Mouse (Mus musculus) intestine, embryonic 16.5 days (tissue): ENCODE results near the gene Gm20388. TPM values are rescaled to one million over a fixed set of nuclear protein-coding genes. Genes with fewer than 3 reads are reported as not detected.
"Not testable (repeated sequence)": the region's sequence is repeated elsewhere in the genome, so short reads cannot be mapped to it uniquely, and the experiment has no call there.

Experiments
- ATAC-seq: fragments of 200-750 bp; cut with Nextera tagmentation; 2 replicates; pipeline ENCODE4 v1.8.0; 2017; ENCODE audit warnings: moderate TSS enrichment, moderate library complexity
- H3K27ac ChIP-seq: fragments of 300-500 bp; sonication (generic); 2 replicates; pipeline ENCODE4 v1.5.1; 2014; ENCODE audit warnings: mild to moderate bottlenecking, low read length
- H3K27me3 ChIP-seq: fragments of 300-500 bp; sonication (generic); replicated peaks from 2 replicates; pipeline ENCODE4 v1.6.1; 2014; ENCODE audit warnings: low read length, control low read depth, mixed read lengths; ENCODE audit not compliant: control insufficient read depth, insufficient read depth
- H3K36me3 ChIP-seq: fragments of 300-500 bp; sonication (generic); 2 replicates; pipeline ENCODE4 v1.6.1; 2014; ENCODE audit warnings: low read length, control low read depth; ENCODE audit not compliant: control insufficient read depth, insufficient read depth
- H3K4me1 ChIP-seq: fragments of 300-500 bp; sonication (generic); 2 replicates; pipeline ENCODE4 v1.6.1; 2014; ENCODE audit warnings: low read length, control low read depth, mixed read lengths; ENCODE audit not compliant: control insufficient read depth, insufficient read depth
- H3K4me2 ChIP-seq: fragments of 300-500 bp; sonication (generic); 2 replicates; pipeline ENCODE4 v1.6.1; 2014; ENCODE audit warnings: low read depth, low read length, control low read depth
- H3K4me3 ChIP-seq: fragments of 300-500 bp; sonication (generic); 2 replicates; pipeline ENCODE4 v1.5.1; 2014; ENCODE audit warnings: mild to moderate bottlenecking, low read length
- H3K9ac ChIP-seq: fragments of 300-500 bp; sonication (generic); 2 replicates; pipeline ENCODE4 v1.6.1; 2014; ENCODE audit warnings: low read depth, low read length
- H3K9me3 ChIP-seq: fragments of 300-500 bp; sonication (generic); 2 replicates; pipeline ENCODE4 v1.6.1; 2016; ENCODE audit warnings: low read length, control low read depth; ENCODE audit not compliant: control insufficient read depth
- WGBS: fragments of 180-500 bp; shearing (Covaris S2); extraction: QIAGEN DNeasy Blood & Tissue Kit; methylation state at CpG from one replicate; pipeline ENCODE4 v1.1.7; 2014; 5-methylcytosine and 5-hydroxymethylcytosine counted together
- polyA plus RNA-seq: library from polyadenylated mRNA; unstranded; fragments of >200 nt; fragmentation: Nextera tagmentation; extraction: Ambion mirVana; gene quantifications from 2 replicates; pipeline ENCODE4 v1.2.1, GENCODE M21; 2015

The Gm20388 gene
- polyA plus RNA-seq, 1 experiment from 2014 or later = 5.8 TPM

DNA sequence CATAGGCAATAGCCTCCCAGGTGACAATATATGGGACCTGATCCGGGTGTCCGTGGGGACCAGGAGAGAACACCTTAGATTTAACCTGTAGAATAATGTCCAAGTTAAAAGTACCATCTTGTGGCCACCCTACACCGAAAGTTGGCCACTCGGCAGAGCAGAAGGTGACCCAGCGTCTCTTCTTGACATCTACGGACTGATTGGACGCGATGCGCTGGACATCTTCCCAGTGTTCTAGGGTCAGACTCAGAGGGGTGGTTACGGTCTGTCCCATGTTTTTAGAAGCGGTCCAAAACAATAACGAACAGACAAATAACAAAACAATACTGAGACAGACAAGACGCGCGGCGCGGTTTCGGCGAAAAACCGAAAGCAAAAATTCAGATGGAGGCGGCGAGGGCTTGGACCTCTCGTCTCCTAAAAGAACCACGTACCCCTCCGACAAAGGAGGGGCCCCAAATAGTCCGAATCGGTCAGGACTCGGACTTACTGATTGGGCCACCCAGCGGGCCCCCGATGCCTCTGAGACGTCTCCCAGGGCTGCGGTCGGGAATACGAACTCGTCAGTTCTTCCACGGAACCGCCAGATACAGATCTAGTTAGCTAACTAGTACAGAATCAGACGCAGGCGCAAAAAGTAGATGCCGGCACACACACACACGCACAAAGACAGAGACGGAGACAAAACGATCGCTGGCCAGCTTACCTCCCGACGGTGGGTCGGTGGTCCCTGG lies 3522.8 kb downstream of the Gm20388 start:
- H3K27me3 ChIP-seq, ATAC-seq, H3K4me2 ChIP-seq, H3K4me1 ChIP-seq, H3K4me3 ChIP-seq, H3K36me3 ChIP-seq, H3K9ac ChIP-seq, H3K27ac ChIP-seq: not testable (repeated sequence)
- H3K9me3 ChIP-seq = peaks cover 21% of the 10 kb centered on the region
- 97% methylated on average over 46 of the region's 47 CpGs for WGBS

DNA sequence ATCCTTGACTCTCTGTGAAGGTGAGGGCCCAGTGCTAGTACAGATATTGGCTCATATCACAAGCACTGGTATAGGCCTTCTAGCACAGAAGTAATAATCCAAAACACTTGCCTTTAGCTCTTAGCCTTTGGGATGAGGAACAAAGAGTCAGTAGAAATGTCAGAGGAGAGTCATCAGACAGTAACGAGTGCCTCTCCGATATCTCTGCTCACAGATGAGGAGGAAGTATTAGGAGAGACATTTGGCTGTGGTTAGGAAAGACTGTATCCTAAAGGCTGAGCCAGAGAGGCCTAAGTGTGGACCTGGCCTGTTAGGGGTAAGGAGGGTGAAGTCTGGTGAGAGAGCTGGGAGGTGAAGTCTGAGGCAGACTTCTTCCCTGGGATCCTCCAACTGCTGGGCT lies 3531.1 kb downstream of the Gm20388 start:
- Histone ChIP-seq H3K36me3 (no peaks in the 10 kb centered on the region), H3K9ac (no peak overlapping the region), H3K9me3 (no peaks in the 10 kb centered on the region), H3K27me3 (no peaks in the 10 kb centered on the region), H3K4me3 (no peak overlapping the region), H3K27ac (no peak overlapping the region), H3K4me1 (peaks cover 9% of the 10 kb centered on the region), H3K4me2 (no peak overlapping the region)
- 85% methylated on average over 2 of the region's 2 CpGs for WGBS
- ATAC-seq = no peak

DNA sequence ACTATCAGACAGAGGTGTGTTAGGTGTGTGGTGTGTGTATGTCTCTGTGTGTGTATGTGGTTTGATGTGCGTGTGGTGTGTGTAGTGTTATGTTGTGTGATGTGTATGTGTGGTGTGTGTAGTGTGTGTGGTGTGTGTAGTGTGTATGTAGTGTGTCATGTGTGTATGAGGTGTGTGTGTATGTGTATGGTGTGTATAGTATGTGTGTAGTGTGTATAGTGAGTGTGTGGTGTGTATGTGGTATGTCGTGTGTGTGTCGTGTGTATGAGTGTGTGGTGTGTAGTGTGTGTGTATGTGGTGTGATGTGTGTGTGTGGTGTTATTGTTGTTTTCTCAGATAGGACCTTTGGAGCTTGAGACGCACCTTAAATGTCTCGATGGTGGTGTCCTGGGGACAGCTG lies 3531.7 kb downstream of the Gm20388 start:
- peak overlapping the region; percentile 72; the same call in 1 of the 2 replicates for H3K4me3 ChIP-seq
- no peak overlapping the region for H3K27ac ChIP-seq
- H3K27me3 ChIP-seq = no peaks in the 10 kb centered on the region
- peak; percentile 9 for ATAC-seq
- H3K4me1 ChIP-seq = peaks cover 9% of the 10 kb centered on the region
- H3K36me3 ChIP-seq = no peaks in the 10 kb centered on the region
- no peak overlapping the region for H3K9ac ChIP-seq
- 0 out of 2 replicates have a peak overlapping the region, but pooled peaks have one; percentile 57 for H3K4me2 ChIP-seq
- WGBS = 92% methylated on average over 5 of the region's 5 CpGs
- no peaks in the 10 kb centered on the region for H3K9me3 ChIP-seq

DNA sequence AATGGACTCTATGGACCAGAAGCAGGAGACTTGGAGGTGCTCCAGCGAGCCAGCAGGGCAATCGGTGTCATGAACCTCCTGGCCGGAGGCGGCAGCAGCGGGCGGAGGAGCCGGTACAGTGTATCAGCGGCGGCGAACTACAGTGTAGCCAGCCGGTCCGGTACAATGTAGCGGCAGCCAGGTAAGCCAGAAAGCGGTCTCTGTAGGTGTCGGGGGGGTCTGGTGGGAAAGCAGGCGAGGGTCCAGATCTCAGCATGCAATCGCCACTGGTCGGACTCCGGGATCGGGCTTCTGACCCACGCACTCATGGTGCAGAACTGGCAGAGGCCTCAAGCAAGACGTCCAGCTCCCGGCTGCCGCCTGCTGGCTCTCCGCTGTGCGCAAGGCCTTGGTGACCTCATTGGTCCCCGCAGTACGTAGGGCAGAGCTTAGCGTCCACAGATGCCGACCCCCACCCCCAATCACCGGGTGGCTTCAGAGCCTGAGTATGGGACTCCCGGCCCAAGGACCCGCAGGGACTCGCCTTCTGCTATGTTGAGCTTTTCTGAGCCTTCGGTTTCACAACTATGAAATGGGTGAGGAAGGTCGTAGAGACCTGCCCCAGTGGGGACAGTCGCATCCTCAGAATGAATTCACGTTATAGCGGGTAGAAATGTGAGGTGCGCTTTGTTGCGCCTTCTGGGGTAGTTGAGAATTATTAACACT lies 3532.4 kb downstream of the Gm20388 start:
- Histone ChIP-seq H3K9me3 (no peaks in the 10 kb centered on the region), H3K36me3 (no peaks in the 10 kb centered on the region), H3K4me1 (peaks cover 9% of the 10 kb centered on the region), H3K27ac (0 out of 2 replicates have a peak overlapping the region, but pooled peaks have one; percentile 53), H3K27me3 (no peaks in the 10 kb centered on the region), H3K9ac (peak overlapping the region; percentile 90), H3K4me2 (peak overlapping the region; percentile 57), H3K4me3 (peak overlapping the region; percentile 72)
- under 1% methylated on average over 41 of the region's 41 CpGs for WGBS
- ATAC-seq = peak; percentile 97

DNA sequence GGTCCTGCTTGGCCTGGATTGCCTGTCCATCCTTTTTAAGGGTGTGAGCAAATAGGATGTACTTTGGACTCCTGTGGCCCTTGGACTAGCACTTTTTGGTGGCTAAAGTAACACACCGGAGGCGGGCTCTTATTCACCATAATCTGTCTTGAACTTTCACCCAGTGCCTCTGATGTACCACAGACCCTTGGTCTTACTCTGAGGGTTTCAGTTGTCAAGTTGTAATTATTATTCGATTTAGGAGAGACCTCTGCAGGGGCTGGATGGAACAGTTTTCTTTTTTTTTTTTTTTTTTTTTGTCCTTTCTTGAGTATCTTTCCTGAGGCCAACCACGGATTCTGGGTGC lies 3532.9 kb downstream of the Gm20388 start:
- Histone ChIP-seq H3K4me2 (peak overlapping the region; percentile 57), H3K27ac (no peak overlapping the region), H3K9ac (peak overlapping the region; percentile 90), H3K4me1 (peaks cover 9% of the 10 kb centered on the region), H3K9me3 (no peaks in the 10 kb centered on the region), H3K4me3 (peak overlapping the region; percentile 72), H3K36me3 (no peaks in the 10 kb centered on the region), H3K27me3 (no peaks in the 10 kb centered on the region)
- peak; percentile 39 for ATAC-seq
- 23% methylated on average over 4 of the region's 4 CpGs for WGBS

DNA sequence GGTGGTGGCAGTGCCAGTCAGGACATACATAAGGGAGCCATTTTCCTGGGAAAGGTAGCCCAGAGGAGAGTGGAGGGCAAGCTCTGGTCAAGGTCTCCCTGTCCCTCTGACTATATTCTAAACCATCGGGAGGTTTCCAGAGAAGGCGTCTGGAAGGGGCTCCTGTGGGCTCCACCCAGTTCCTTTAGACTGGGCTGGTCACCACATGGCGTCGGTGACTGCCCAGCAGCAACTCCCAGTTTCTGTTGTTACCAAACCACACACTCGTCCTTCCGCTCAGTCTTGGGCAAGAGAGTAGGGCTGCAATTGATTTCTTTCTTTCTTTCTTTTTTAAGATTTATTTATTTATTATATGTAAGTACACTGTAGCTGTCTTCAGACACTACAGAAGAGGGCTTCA lies 3533.5 kb downstream of the Gm20388 start:
- H3K27me3 ChIP-seq = no peaks in the 10 kb centered on the region
- no peak overlapping the region for H3K4me3 ChIP-seq
- no peak overlapping the region for H3K9ac ChIP-seq
- no peaks in the 10 kb centered on the region for H3K9me3 ChIP-seq
- no peaks in the 10 kb centered on the region for H3K36me3 ChIP-seq
- H3K4me2 ChIP-seq = no peak overlapping the region
- 79% methylated on average over 6 of the region's 6 CpGs for WGBS
- no peak for ATAC-seq
- H3K4me1 ChIP-seq = peaks cover 9% of the 10 kb centered on the region
- H3K27ac ChIP-seq = no peak overlapping the region

DNA sequence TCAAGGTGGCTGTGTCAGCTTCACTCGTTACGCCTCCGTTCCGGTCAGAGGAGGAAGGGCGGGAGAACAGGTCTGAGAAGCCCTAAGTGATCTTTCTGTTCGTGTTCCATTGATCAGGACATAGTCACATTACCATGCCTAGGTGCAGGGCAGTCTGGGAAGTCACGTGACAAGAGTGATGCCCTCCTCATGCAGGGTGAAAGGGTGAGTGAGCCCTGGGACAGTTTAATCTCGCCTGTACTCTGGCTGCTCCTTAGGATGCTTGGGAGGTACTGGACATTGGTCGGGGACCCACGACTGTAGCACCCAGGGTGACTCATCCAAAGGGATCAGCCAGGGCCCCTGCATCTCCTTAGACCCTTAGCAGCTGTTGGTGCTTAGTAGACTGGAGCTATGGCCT lies 3535.3 kb downstream of the Gm20388 start:
- Histone ChIP-seq H3K4me3 (no peak overlapping the region), H3K9ac (no peak overlapping the region), H3K4me2 (no peak overlapping the region), H3K27ac (no peak overlapping the region), H3K9me3 (no peaks in the 10 kb centered on the region), H3K36me3 (no peaks in the 10 kb centered on the region), H3K4me1 (peaks cover 9% of the 10 kb centered on the region), H3K27me3 (no peaks in the 10 kb centered on the region)
- 81% methylated on average over 10 of the region's 10 CpGs for WGBS
- ATAC-seq = no peak

DNA sequence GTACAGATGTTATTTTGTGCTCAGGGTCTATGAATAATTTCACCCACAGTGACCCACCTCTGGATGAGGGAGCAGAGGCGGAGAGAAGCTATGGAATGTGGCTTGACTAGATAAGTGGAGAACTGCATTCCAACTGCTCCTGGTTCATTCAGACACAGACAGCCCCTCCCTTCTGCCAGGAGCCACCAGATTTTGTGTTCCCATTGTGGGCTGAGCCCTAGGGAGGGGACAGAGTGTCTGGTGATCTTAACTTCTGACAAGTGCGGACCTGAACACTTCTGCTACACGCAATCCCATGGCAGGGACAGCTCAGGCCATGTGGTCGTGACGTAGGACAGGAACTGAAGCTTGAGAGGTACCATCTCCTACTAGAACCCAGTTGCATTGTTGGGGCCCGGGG lies 3536.2 kb downstream of the Gm20388 start:
- H3K27me3 ChIP-seq = no peaks in the 10 kb centered on the region
- H3K9ac ChIP-seq = no peak overlapping the region
- H3K36me3 ChIP-seq = no peaks in the 10 kb centered on the region
- 74% methylated on average over 6 of the region's 6 CpGs for WGBS
- H3K27ac ChIP-seq = no peak overlapping the region
- no peak for ATAC-seq
- no peak overlapping the region for H3K4me2 ChIP-seq
- H3K4me1 ChIP-seq = peaks cover 9% of the 10 kb centered on the region
- H3K4me3 ChIP-seq = no peak overlapping the region
- no peaks in the 10 kb centered on the region for H3K9me3 ChIP-seq

DNA sequence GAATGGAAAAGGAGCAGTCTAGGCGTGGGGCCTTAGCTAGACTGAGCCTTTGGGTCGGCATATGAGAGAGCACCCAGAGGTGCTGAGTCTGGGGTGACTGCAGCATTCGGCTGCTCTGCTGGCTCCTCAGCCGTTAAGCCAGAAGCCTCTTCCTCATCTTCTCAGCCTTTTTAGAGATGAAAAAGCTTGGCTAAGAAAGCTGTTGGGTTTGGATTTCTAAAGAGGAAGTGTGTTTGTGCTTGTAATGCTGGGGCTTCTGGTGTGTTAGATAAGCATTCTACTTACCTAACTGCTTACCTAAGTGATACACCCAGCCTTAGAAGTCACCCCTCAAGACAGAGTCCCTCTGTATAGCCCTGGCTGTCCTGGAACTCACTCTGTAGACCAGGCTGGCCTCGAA lies 3540.1 kb downstream of the Gm20388 start:
- H3K4me2 ChIP-seq = no peak overlapping the region
- no peak for ATAC-seq
- H3K36me3 ChIP-seq = peaks cover 9% of the 10 kb centered on the region
- no peak overlapping the region for H3K27ac ChIP-seq
- H3K4me3 ChIP-seq = no peak overlapping the region
- H3K27me3 ChIP-seq = no peaks in the 10 kb centered on the region
- 85% methylated on average over 5 of the region's 5 CpGs for WGBS
- no peaks in the 10 kb centered on the region for H3K9me3 ChIP-seq
- H3K9ac ChIP-seq = no peak overlapping the region
- H3K4me1 ChIP-seq = no peaks in the 10 kb centered on the region
